Mouse (Mus musculus) induced T-regulatory cell, adult 2 months (primary cell): ENCODE results near the gene Klrb1b.
A peak's percentile ranks its signal among the peaks of the same experiment; 100 is the strongest.
"Not testable (repeated sequence)": the region's sequence is repeated elsewhere in the genome, so short reads cannot be mapped to it uniquely, and the experiment has no call there.

Experiments
- DNase-seq: peaks from one replicate; pipeline ENCODE4 v3.0.0-alpha.2; 2012; ENCODE audit warnings: low read depth

Gene Klrb1b

DNA sequence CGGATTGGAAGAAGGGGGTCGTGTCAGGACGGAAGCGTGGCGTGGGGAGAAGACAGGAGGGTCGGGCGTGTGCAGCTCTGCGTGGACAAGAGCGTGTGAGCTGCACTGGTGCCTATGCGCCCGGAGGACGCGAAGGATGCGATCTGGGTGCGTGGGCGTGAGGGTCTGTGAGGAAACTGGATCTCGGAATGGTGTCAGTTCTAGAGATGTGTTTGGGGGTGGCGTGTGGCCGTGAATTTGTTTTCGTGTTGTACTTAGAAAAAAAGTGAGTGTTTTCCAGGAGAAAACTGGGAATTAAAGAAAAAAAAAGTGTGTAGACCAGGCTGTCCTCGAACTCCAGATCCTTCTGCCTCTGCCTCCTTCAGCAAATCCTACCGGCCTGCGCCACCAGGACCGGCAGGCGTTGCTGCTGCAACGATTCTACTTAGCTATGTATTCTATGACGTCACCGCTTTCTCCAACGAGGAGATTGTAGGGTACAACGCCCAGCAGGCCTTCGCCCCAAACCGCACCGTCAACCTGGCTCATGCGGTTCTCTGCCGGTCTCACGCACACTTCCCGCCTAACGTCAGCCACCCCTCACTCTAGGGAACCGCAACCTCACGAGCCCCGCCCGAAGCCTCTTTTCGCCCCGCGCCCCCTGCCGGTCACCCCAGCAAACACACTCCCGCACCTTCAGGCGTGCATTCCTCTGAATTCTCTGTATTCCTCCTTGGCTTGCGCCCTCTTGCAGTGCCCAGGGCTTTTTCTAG lies 26.8 kb downstream of the Klrb1b start:
- peak; percentile 95 for DNase-seq

DNA sequence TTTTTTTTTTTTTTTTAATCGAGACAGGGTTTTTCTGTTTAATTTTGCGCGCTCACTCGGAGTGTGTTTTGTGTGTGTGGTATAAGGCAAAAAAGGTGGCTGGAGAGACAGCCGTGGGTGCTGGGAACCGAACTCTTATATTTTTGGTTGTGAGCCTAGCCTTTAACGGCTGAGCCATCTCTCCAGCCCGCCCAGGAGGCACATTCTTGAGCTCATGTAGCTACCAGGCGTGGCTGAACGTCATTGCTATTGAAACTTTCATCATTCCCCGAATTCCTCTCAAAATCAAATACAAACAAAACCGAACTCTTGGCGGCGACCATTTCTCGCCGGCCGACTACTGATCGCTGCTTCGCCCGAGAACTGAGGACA lies 27.4 kb downstream of the Klrb1b start:
- peak; percentile 90 for DNase-seq

- peak; percentile 73 for DNase-seq
These were observed 28.0 kb downstream of the Klrb1b start for GRCm38 (mm10) chr6:128797936-128798771.

DNA sequence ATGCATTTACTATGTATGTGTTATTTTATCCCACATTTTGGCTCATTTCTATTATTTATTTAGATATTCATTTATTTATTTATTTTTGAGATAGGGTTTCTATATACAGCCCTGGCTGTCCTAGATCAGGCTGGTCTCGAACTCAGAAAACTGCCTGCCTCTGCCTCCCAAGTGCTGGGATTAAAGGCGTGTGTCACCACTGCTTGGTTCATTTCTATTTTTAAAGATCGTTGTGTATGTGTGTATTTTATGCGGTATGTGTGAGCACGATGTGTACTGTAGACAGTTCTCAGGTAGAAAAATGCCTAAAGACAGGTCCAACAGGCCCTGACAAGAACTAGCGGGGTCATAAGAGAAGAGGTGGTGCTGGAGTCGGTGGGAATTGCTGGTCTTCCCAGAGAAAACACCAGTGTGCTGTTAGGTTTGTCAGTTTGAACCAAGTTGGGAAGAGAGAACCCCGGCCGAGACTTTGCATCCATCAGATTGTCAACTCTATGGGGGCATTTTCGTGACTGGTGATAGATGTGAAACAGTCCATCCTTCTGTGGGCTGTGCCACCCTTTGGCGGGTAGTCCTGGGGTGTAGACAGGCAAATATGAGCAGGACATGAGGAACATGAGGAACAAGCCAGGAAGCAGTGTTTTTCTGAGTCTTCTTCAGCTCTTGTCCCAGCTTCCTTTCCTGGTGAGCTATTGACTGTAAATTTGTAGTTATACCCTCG lies 28.8 kb downstream of the Klrb1b start:
- DNase-seq: peak; percentile 42

DNA sequence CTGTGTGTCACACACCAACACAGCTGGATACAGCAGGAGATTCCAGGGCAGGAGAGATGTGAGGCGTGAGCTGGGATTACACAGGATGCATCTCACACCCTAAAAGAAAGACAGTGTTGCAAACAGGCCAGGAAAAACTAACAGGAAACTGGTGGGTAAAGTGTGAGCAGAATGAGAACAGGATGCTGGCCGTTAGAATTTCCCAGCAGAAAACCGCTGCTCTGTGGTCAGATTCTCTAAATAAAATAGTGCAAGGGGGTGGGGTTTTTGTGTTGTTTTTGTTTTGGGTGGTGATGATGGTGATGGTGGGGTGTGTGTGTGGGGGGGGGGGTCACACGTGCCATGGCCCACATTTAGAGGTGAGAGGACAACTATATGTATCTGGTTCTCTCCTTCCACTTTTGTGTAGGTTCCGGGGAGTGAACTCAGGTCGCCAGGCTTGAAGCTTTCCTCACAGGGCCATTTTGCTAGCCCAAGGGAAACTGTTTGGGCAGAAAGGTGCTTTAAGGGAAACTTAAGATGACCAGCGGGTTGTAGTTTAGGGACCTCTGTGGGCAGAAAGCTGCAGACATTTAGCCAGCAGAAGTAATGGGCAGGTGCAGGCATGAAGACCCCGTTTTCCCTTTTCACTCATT lies 29.7 kb downstream of the Klrb1b start:
- DNase-seq: peak; percentile 88

GRCm38 (mm10) chr6:128793734-128794133 lies 32.4 kb downstream of the Klrb1b start:
- no peak for DNase-seq

DNA sequence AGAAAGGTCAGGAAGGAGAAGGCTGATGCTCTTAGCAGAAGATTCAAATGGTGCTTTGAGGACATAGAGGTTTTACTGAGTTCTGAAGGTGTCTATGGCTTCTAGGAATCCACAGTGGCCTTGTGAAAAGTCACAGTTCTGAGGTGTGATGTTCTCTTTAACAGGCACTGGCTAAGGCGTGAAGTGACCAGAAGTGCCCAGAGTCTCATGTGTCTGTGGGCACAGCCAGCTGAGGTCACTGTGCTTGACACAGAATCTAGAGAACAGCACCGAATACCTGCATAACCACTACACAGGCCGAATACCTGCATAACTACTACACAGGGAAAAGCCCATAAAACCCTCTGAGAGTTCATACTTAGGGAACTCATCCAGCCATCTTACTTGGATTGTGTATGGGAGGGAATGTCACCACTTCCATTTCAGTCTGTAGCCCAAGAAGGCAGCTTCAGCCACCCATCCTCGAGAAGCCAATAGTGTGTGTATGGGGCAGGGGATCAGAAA lies 35.6 kb downstream of the Klrb1b start:
- not testable (repeated sequence) for DNase-seq

DNA sequence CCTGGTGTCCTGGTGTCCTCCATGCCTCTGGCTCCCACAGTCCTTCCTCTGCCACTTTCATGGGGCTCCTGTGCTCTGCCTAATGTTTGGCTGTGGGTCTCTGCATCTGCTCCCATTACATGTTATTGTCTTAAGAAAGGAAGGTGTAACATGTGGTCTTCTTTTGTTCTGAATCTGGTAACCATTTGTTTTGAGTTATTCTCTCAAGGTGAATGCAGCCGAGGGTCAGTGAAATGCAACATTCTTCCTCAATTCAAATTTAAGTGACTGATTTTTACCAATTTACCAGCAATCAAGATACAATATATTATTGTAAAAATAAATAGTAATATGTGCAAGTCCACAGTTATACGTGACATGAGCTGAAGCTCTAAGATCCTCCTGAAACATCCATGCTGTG lies 37.0 kb downstream of the Klrb1b start, which contains the start of gene Klrb1c:
Gene Klrb1c (minus strand): TSS at position 101 of the 400 bp plus-strand sequence.
- no peak for DNase-seq

DNA sequence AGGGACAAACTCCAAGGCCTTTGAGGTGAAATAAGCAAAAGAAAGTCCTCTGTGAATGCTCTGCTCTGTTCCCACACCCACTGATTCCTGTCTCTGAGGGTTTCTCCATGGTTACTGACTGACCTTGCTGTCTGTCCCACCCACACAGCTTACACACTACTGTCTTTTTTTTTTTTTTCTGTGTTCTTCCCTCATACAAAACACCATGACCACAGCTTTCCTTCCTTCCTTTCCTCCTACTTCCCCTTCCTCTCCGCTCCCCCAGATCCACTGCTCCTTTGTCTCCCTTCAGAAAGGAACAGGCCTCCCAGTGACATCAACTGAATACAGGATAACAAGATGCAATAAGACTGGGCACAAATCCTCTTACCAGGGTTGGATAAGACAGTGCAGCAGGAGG lies 37.6 kb downstream of the Klrb1b start:
- no peak for DNase-seq

- DNase-seq: not testable (repeated sequence)
These were observed 39.7 kb downstream of the Klrb1b start for GRCm38 (mm10) chr6:128786396-128786795.

DNA sequence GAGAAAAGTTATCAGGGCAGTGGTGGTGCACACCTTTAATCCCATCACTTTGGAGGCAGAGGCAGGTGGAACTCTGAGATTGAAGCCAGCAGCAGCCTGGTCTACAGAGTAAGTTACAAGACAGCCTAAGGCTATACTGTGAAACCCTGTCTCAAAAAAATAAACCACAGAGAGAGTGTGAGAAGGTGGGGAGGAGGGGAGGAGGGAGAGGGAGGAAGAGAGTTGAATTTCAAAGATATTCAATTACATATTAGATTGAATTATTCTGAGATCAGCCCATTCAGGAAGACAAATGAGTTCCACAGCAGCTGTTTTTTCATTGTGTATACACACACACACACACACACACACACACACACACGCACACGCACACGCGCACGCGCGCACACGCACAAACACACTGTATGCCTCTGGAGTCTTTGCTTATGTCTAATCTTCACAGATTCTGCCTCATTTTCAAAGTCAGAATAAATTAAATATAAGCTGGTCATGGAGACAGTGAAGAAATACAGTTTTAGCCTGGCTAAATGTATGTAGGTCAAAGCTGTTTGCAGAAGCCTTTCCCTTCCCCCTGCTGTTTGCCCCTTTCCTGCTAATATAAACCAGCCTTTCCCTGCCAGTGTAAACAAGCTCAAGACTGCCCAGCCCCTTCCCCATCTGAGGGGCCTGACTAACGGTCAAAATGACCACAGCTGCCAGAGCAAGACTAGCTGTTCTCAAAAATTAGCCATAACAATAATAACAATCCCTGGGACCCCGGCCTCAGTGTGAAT lies 56.5 kb downstream of the Klrb1b start:
- DNase-seq: no peak

DNA sequence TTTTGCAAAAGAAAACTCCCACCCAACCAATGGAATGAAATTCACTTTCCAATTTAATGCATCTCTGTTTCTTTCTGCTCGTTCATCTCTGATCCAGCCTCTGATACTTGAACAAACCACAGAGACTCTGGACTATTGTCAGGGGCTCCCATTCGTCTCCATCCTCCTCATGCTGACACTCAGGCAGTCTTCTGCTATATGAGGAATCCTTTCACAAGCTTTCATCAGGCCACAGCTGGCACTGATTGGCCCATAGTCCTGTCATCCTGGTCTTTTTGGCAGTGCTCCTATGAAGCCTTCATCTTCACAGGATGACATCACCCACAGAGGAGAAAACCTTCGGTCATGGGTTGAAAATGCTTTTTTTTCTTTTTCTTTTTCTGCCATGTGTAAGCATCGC lies 58.1 kb downstream of the Klrb1b start:
- no peak for DNase-seq

DNA sequence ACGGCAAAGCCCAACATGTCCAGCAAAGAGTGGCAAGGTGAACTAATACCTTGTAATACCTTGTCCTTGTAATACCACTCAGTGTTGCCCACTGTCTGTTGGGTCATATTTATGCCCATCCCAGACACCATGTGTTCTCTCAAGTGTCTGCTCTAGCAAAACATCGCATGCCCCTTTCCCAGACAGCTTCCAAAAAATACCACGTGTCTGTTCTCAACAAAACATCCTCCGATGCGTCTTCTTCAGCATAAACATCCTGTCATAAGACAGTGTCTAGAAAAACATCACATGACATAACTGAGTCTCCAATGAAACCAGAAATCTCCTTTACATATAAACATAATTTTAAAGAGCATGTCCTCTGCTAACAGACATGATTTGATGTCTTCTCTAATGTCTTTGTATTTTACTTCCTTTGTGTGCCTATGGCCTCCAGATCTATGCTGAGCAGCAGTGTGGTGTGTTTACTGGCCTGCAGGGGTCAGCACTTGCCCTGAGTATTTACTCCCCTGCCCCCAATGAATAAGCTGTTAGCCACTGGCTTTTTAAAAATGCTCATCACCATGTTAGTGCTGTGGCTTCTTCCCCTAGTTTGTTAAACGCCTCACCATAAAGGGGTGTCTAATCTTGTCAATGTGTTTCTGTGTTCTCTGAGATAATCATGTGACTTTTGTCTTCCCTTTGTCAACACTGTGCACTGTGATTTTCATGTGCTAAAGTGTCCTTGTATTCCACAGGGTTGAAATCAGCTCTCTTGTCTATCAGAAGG lies 59.5 kb downstream of the Klrb1b start:
- DNase-seq: peak; percentile 87

DNA sequence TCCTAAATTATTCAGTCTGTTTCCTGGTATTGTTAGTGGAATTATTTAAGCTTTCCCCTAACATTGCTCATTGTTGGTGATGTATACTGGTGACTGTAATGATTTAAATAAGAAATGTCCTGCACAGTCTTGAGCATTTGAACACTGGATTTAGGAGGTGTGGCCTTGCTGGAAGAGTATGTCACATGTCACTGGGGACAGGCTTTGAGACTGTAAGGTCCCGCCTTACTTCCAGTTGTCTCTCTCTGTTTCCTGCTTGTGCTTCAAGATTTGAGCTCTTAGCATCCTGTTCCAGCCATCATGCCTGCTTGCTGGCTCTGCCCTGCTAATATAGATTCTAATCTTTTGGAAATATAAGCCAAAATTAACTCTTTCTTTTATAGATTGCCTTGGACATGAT lies 60.9 kb downstream of the Klrb1b start:
- peak; percentile 59 for DNase-seq

- DNase-seq: no peak
These were observed 61.5 kb downstream of the Klrb1b start for GRCm38 (mm10) chr6:128764598-128764997.

DNA sequence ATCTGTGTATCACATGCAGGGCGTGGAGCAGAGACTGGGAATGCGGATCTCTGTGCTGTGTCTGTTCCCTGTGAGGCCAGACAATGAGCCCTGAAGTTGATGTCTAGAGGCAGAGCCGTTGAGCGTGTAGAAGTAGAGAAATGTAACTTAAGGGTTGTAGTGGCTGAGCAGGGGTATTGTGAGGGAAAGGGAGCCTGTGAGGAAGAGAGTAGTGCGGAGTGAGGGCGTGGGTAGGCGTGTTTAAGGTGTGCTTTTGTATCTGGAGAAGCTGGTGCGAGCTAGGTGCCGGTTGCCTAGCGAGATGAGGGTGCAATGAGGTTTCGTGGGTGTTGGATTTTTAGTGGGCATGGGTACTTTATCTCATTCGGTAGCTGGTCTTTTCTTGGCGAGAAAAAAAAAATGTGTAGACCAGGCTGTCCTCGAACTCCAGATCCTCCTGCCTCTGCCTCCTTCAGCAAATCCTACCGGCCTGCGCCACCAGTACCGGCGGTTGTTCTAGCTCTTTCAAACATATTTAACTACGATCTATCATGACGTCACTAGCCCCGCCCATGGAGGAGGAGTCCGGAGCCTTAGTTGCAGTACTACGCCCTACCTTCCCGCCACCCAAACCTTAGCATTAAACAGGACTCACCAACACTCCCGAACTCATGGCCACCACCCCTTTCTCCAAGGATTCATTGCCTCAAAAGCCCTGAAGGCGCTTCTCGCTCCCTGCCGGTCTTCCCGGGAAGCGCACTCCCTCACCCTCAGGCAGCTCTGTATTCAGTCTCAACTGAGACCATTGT lies 62.2 kb downstream of the Klrb1b start:
- peak; percentile 98 for DNase-seq
